Mouse (Mus musculus): ENCODE measurements around the gene Ccnd3.
A peak's percentile ranks its signal among the peaks of the same experiment; 100 is the strongest.
"Not testable (repeated sequence)": the region's sequence is repeated elsewhere in the genome, so short reads cannot be mapped to it uniquely, and the experiment has no call there.

Gene Ccnd3

GRCm38 (mm10) chr17:47595248-47596161, 90.7 kb downstream of the Ccnd3 start:
- DNase-seq (ENCODE audit: low read depth): peak; percentile 89

- DNase-seq (ENCODE audit: low read depth): peak; percentile 20
Measured at GRCm38 (mm10) chr17:47596162-47596838, 91.4 kb downstream of the Ccnd3 start.

- DNase-seq (ENCODE audit: low read depth): no peak
Measured at GRCm38 (mm10) chr17:47596839-47597164, 92.0 kb downstream of the Ccnd3 start.

GRCm38 (mm10) chr17:47597261-47597660, 92.4 kb downstream of the Ccnd3 start:
- DNase-seq (ENCODE audit: low read depth): no peak

GRCm38 (mm10) chr17:47597838-47598579, 93.2 kb downstream of the Ccnd3 start:
- peak; percentile 63 for DNase-seq (ENCODE audit: low read depth)

- not testable (repeated sequence) for DNase-seq (ENCODE audit: low read depth)
Measured at GRCm38 (mm10) chr17:47598580-47599304, 93.9 kb downstream of the Ccnd3 start.

GRCm38 (mm10) chr17:47599511-47600297, 94.9 kb downstream of the Ccnd3 start:
- peak; percentile 25 for DNase-seq (ENCODE audit: low read depth)

GRCm38 (mm10) chr17:47600601-47601388, 95.9 kb downstream of the Ccnd3 start:
- DNase-seq (ENCODE audit: low read depth): no peak

GRCm38 (mm10) chr17:47601389-47601755, 96.5 kb downstream of the Ccnd3 start:
- no peak for DNase-seq (ENCODE audit: low read depth)

- no peak for DNase-seq (ENCODE audit: low read depth)
Measured at GRCm38 (mm10) chr17:47602289-47602688, 97.4 kb downstream of the Ccnd3 start.

GRCm38 (mm10) chr17:47606220-47606619, 101.4 kb downstream of the Ccnd3 start:
- DNase-seq (ENCODE audit: low read depth): peak; percentile 69

- no peak for DNase-seq (ENCODE audit: low read depth)
Measured at GRCm38 (mm10) chr17:47609182-47609581, 104.3 kb downstream of the Ccnd3 start.

GRCm38 (mm10) chr17:47610849-47611660, 106.2 kb downstream of the Ccnd3 start, which contains the start of the genes Bysl, Med20 and Gm20517:
TSS of gene Bysl (minus strand) at chr17:47611492.
TSS of gene Med20 (plus strand) at chr17:47611582.
TSS of gene Gm20517 (plus strand) at chr17:47611589.
- peak; percentile 99 for DNase-seq (ENCODE audit: low read depth)

GRCm38 (mm10) chr17:47611661-47611982, 106.8 kb downstream of the Ccnd3 start:
- DNase-seq (ENCODE audit: low read depth): no peak

- DNase-seq (ENCODE audit: low read depth): peak; percentile 72
Measured at GRCm38 (mm10) chr17:47614018-47614417, 109.2 kb downstream of the Ccnd3 start.

- no peak for DNase-seq (ENCODE audit: low read depth)
Measured at GRCm38 (mm10) chr17:47616119-47616518, 111.3 kb downstream of the Ccnd3 start.

GRCm38 (mm10) chr17:47616652-47617051, 111.8 kb downstream of the Ccnd3 start:
- DNase-seq (ENCODE audit: low read depth): no peak

GRCm38 (mm10) chr17:47617605-47618307, 112.9 kb downstream of the Ccnd3 start:
- no peak for DNase-seq (ENCODE audit: low read depth)
